Mouse (Mus musculus): ENCODE measurements around the gene Sf3b5. TPM values are rescaled to one million over a fixed set of nuclear protein-coding genes. Genes with fewer than 3 reads are reported as not detected.

Gene Sf3b5
- polyA plus RNA-seq, 1 experiment from 2014 or later: 35.0 TPM

Other genes with a start within 250 kb of the Sf3b5 start
- 31.2 and 37.4 TPM in 2 replicates for gene Utrn, start 136.0 kb upstream of the Sf3b5 start, polyA plus RNA-seq (2015; fragmentation: Nextera tagmentation; extraction: Ambion mirVana)
- 1.1 and 1.6 TPM in 2 replicates for gene Stx11, start 41.0 kb upstream of the Sf3b5 start, polyA plus RNA-seq (2015; fragmentation: Nextera tagmentation; extraction: Ambion mirVana)
- 113 and 119 TPM in 2 replicates for gene Plagl1, start 55.2 kb downstream of the Sf3b5 start, polyA plus RNA-seq (2015; fragmentation: Nextera tagmentation; extraction: Ambion mirVana)
- gene Zc2hc1b, start 172.7 kb downstream of the Sf3b5 start, polyA plus RNA-seq (2015; fragmentation: Nextera tagmentation; extraction: Ambion mirVana): not detected in 2 replicates
- 69.2 and 74.4 TPM in 2 replicates for gene Ltv1, start 187.8 kb downstream of the Sf3b5 start, polyA plus RNA-seq (2015; fragmentation: Nextera tagmentation; extraction: Ambion mirVana)